Mouse (Mus musculus) embryonic fibroblast, embryonic 13.5 days (primary cell): Measurements from ENCODE around the gene Klhdc10.

Source experiments
- CTCF ChIP-seq: IDR thresholded peaks from 2 replicates; pipeline ENCODE4 v1.5.1; 2011; ENCODE audit warnings: mild to moderate bottlenecking, control low read depth, low read length, moderate library complexity, borderline replicate concordance; ENCODE audit not compliant: insufficient read depth
- POLR2A ChIP-seq: IDR thresholded peaks from 2 replicates; pipeline ENCODE4 v1.6.1; 2011; ENCODE audit warnings: low read depth, mild to moderate bottlenecking, control low read depth, low read length, moderate library complexity

DNA sequence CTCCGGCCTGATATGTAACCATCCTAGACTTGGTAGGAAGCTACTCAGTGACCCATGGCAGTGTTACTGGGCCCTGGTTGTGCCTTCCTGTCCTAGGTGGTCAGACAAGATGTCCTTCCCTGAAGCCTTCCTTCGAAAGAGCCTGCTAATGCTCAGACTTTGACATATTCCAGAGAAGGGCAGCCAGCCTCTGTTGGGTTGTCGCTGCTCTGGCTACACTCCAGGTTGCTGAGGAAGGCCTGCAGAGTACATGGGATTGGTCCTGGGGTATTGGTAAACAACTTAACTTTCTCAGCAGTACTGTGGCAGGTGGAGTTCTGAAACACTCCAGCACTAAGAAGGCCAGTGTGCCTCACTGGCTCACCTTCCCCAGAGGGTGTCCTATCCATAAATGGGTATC, 77.8 kb downstream of the Klhdc10 start:
- TF ChIP-seq POLR2A (no peak), CTCF (no peak)
